ENCODE assay signal across 8 mouse cellular contexts in the genomic region with DNA sequence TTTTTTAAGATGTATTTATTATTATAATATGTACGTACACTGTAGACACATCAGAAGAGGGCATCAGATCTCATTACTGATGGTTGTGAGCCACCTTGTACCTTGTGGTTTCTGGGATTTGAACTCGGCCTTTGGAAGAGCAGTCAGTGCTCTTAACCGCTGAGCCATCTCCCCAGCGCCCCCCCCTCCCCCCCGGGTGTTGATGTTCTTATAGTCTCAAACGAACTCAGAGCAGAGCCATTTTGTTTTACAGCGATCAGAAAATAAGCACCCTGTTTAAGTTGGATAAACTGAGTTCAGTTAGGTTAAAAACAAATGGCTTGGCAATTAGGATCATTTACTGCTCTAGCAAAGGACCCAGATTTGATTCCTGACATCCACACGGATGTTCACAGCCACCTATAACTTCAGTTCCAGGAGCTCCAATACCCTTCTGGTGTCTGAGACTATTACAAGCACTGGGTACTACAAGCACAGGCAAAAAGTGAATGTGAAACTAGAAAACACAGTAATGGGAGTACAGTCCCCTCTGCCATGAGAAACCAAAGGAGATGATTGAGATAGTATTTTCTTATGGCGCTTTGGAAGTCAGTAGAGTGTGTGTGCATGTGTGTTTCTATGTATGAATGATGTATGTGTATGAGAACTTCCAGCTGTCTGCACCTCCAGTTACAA. TPM values are rescaled to one million over a fixed set of nuclear protein-coding genes. Genes with fewer than 3 reads are reported as not detected.
A peak's percentile ranks its signal among the peaks of the same experiment; 100 is the strongest.
DNase-seq lines count a peak whose midpoint lies in the region; ATAC-seq lines count a peak whose summit lies in the region.

No protein-coding gene starts in this region.

- no peak overlapping the region for H3K27ac ChIP-seq in heart, embryonic 15.5 days
- no peak overlapping the region for H3K27ac ChIP-seq in hindbrain, embryonic 15.5 days (replicated peaks)
- no peak overlapping the region for H3K27ac ChIP-seq in midbrain, embryonic 14.5 days (replicated peaks; ENCODE audit: low read depth, low read length)

- peak overlapping the region; percentile 65; the same call in 1 of the 2 replicates for H3K9ac ChIP-seq in heart, embryonic 15.5 days
- peak overlapping the region; percentile 67; the same call in 1 of the 2 replicates for H3K9ac ChIP-seq in hindbrain, embryonic 15.5 days
- peak overlapping the region; percentile 80; the same call in 1 of the 2 replicates for H3K9ac ChIP-seq in midbrain, embryonic 14.5 days (replicated peaks; ENCODE audit: low read length)

- H3K4me1 ChIP-seq in heart, embryonic 15.5 days (replicated peaks): peaks cover 21% of the 10 kb centered on the region
- H3K4me1 ChIP-seq in hindbrain, embryonic 15.5 days (replicated peaks): peaks cover 29% of the 10 kb centered on the region
- H3K4me1 ChIP-seq in midbrain, embryonic 14.5 days (ENCODE audit: control insufficient read depth, insufficient read depth, low read length): peaks cover 16% of the 10 kb centered on the region

- WGBS in heart, embryonic 15.5 days: 47% methylated on average over 9 of the region's 9 CpGs
- 66% methylated on average over 9 of the region's 9 CpGs for WGBS in hindbrain, embryonic 15.5 days
- 57% methylated on average over 9 of the region's 9 CpGs for WGBS in midbrain, embryonic 14.5 days

- H3K4me2 ChIP-seq in heart, embryonic 15.5 days: peak overlapping the region; percentile 80
- H3K4me2 ChIP-seq in hindbrain, embryonic 15.5 days: peak overlapping the region; percentile 79
- H3K4me2 ChIP-seq in midbrain, embryonic 14.5 days (ENCODE audit: low read length): peak overlapping the region; percentile 83

- no peak for ATAC-seq in heart, embryonic 15.5 days (replicated peaks; ENCODE audit: insufficient number of reproducible peaks, insufficient read depth, low FRiP score, low read depth)
- ATAC-seq in hindbrain, embryonic 15.5 days (ENCODE audit: low FRiP score, low read depth): no peak
- ATAC-seq in midbrain, embryonic 14.5 days (ENCODE audit: low FRiP score, low TSS enrichment): no peak

- DNase-seq in heart, postnatal 36 days: no peak
- DNase-seq in MEL-GATA-1-ER (ENCODE audit: extremely low read depth, low read depth): peak; percentile 38
- no peak for DNase-seq in midbrain, embryonic 14.5 days
- no peak for DNase-seq in ovary, adult 18-20 months (ENCODE audit: low spot score)
- no peak for DNase-seq in frontal cortex, postnatal 25 days (ENCODE audit: low spot score in 2 of 2)
- DNase-seq in layer of hippocampus, adult 9-10 months (ENCODE audit: low spot score): no peak

- intact Hi-C loops in heart, postnatal 36 days (cut with DNase I): loop anchor here (5.0 kb wide), 2 partner anchors 280 to 300 kb away; a partner anchor contains a TSS

- H3K4me3 ChIP-seq in heart, embryonic 15.5 days: peak overlapping the region; percentile 72
- H3K4me3 ChIP-seq in hindbrain, embryonic 15.5 days: peak overlapping the region; percentile 71
- H3K4me3 ChIP-seq in midbrain, embryonic 14.5 days (replicated peaks; ENCODE audit: low read depth, low read length): peak overlapping the region; percentile 73

- peaks cover 10% of the 10 kb centered on the region for H3K36me3 ChIP-seq in heart, embryonic 15.5 days
- peaks cover 10% of the 10 kb centered on the region for H3K36me3 ChIP-seq in hindbrain, embryonic 15.5 days
- peaks cover 9% of the 10 kb centered on the region for H3K36me3 ChIP-seq in midbrain, embryonic 14.5 days (ENCODE audit: control insufficient read depth, insufficient read depth, low read length)

- no peaks in the 10 kb centered on the region for H3K9me3 ChIP-seq in heart, embryonic 15.5 days (replicated peaks)
- H3K9me3 ChIP-seq in hindbrain, embryonic 15.5 days: no peaks in the 10 kb centered on the region
- no peaks in the 10 kb centered on the region for H3K9me3 ChIP-seq in midbrain, embryonic 14.5 days (ENCODE audit: control insufficient read depth, low read length)

- H3K27me3 ChIP-seq in heart, embryonic 15.5 days: no peaks in the 10 kb centered on the region
- H3K27me3 ChIP-seq in hindbrain, embryonic 15.5 days: no peaks in the 10 kb centered on the region
- H3K27me3 ChIP-seq in midbrain, embryonic 14.5 days (ENCODE audit: control insufficient read depth, insufficient read depth, low read length): no peaks in the 10 kb centered on the region

RNA-seq across cellular contexts. Expression of a gene that starts 1.2 kb away (rescaled TPM):
- polyA plus RNA-seq in heart, embryonic 15.5 days (2015; fragmentation: Nextera tagmentation; extraction: Ambion mirVana): 13.3 and 18.5 TPM in 2 replicates
- 10 to 100 TPM; 17.1 to 18.5 TPM for total RNA-seq in heart, postnatal 36 days (2021)
- polyA plus RNA-seq in hindbrain, embryonic 15.5 days (2015; fragmentation: Nextera tagmentation; extraction: Ambion mirVana): 27.0 and 30.1 TPM in 2 replicates
- polyA plus RNA-seq in midbrain, embryonic 14.5 days (2014; fragmentation: Nextera tagmentation; extraction: Ambion mirVana): 24.6 and 34.1 TPM in 2 replicates

RNA-seq across cellular contexts. Expression of a gene that starts 49.3 kb away (rescaled TPM):
- not detected in 2 replicates for polyA plus RNA-seq in heart, embryonic 15.5 days (2015; fragmentation: Nextera tagmentation; extraction: Ambion mirVana)
- total RNA-seq in heart, postnatal 36 days (2021): not detected
- polyA plus RNA-seq in hindbrain, embryonic 15.5 days (2015; fragmentation: Nextera tagmentation; extraction: Ambion mirVana): 1.5 and 1.6 TPM in 2 replicates
- 1.2 and 1.8 TPM in 2 replicates for polyA plus RNA-seq in midbrain, embryonic 14.5 days (2014; fragmentation: Nextera tagmentation; extraction: Ambion mirVana)
